Mouse (Mus musculus) megakaryocyte-erythroid progenitor cell, adult 5-6 weeks (primary cell): ENCODE results near the gene Mrps33. TPM values are rescaled to one million over a fixed set of nuclear protein-coding genes. Genes with fewer than 3 reads are reported as not detected.

Experiments used
- ATAC-seq: replicated peaks from 2 replicates; pipeline ENCODE4 v1.8.0; 2016; ENCODE audit warnings: mild to moderate bottlenecking, inconsistent platforms; ENCODE audit not compliant: severe bottlenecking, poor library complexity, low FRiP score, low TSS enrichment
- total RNA-seq, 2 experiments: library from RNA; stranded (forward) in 1 of 2; stranded (reverse) in 1 of 2; fragments of 200-1000, 215-1000 nt in 1 of 2; fragments of >200 nt in 1 of 2; fragmentation: Nextera tagmentation in 1 of 2; gene quantifications; 2 replicates each; pipeline ENCODE4 v1.2.3; 2014 to 2017

The Mrps33 gene
- total RNA-seq (2014; fragmentation: Nextera tagmentation) (94.6 and 101 TPM in 2 replicates), total RNA-seq (2017) (46.4 and 67.5 TPM in 2 replicates)

DNA sequence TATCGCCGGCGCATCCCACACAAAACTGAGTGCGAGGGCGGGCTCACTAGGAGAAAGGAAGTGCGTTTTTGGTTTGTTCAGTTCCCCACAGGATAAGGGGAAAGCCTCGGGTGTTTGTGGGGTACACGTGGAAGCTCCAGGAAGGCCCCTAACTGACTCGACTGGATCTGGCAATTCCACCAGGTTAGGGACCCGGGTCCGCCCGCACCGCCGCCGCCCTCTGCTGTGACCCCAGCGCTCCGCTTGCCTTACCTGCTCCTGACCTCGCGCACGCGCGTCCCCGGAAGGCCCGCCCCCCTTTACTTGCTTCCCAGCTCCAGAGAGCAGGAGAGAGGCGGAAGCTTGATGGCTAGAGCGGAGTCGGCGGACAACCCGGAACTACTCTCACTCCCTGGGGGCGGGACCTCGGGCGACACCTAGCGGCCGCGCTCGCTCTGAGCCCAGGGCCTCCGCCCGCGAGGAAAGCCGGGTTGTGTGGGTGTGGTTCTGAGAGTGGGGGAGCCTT, at the start of gene Mrps33:
Mrps33 (minus strand) TSS at position 377 of the 505 bp plus-strand sequence.
- ATAC-seq, result peak; percentile 100

DNA sequence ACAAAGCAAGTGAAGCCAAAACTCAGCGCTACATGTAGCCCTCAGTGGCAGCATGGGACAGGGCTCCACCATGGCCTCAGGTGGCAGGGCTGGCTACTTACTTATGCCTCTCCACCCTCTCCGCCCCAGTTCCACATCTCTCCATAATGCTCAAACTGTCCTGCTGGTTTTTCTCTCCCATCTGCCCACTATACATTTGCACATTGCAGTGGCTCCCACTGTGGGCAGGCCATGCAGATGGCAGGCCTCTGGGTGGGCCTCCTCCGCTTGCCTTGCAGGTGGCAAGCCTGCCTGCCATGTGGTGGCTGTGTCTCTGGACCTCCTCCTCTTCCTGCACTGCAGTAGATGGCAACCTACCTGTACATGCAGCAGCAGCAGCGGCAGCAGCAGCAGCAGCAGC, 38.9 kb upstream of the Mrps33 start:
- no peak for ATAC-seq

DNA sequence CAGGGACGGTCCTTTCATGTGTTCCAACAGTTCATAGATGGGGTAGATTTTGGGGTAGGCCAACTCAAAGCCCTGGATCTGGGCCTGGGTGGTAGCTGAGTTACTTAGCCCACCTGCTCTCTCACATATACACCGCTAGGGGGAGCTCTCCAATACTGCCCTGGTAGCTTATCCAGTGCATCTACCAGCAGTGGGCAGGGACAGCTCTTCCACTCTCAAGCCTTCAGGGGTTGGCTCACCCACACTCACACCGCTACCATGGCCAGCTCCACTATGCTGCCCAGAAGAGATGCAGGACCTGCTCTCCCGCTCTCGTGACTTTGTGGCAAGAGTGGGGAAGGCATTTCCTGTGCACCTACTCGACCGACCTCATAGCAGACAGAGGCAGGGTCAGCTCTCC, 38.0 kb upstream of the Mrps33 start:
- ATAC-seq, result no peak

DNA sequence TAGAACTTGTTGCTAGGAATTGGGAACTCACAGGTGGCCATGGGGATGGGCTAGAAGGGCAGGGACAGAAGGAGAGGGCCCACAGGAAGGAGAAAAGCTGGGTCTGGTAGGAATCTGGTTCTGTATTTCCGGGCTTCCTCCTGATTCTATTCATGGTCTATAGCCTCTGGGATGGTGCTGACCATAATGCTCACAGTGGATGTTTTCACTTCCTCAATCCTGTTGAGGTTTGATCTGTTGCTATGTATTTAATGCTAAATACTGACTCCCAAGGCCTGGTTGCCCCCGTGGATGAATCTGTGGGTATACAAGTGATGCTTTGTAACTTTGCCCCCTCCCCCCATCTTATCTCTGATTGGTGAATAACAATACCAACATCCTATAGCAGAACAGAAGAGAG, 36.8 kb upstream of the Mrps33 start:
- ATAC-seq, result no peak

DNA sequence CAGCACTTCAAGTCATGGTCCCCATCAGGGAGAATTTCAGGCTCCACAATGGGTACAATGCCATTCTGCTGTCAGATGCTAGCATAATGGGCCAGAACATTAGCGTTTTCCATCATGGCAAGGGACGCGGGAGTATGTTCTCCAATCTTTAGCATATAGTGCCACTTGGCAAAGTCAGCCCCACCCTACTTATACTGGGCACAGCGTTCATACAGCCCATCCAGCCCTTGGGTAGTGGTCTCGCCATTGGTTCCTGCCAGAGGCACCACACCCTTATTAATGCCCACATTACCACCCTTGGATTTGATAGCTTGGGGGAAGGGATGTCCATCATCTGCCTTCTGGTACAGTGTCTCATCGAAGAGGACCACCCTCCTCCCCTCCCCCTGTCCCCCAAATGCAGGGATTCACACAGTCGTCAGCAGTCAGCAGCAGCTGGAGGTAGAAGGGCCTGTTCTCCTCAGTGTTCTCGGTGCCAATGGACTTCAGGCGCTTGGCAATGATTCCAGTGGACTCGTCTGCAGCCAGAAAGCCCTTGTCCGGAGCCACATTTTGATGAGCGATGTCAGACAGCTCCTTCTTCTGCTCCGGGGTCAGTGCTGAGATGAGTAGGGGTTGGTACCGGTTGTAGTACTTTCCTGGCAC, 33.0 kb upstream of the Mrps33 start:
- no peak for ATAC-seq

DNA sequence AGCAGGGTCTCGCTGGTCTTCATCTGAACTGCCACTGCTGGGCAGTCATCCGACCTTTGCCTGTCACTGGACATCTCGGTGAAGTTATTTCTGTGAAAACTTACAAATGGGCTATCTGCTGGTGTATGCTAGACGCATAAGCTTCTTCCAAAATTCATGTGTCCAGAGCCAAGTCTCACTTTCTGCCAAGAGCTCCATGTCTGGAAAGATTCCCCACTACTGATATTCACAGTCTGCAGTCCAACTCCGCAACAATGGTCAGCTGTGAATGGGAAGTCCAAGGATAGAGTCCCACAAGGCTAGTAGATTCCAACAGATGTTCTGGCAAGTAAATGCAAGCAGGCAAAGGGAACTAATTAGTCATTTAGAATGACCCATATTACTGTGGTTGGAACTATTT, 17.9 kb upstream of the Mrps33 start:
- ATAC-seq, result no peak

DNA sequence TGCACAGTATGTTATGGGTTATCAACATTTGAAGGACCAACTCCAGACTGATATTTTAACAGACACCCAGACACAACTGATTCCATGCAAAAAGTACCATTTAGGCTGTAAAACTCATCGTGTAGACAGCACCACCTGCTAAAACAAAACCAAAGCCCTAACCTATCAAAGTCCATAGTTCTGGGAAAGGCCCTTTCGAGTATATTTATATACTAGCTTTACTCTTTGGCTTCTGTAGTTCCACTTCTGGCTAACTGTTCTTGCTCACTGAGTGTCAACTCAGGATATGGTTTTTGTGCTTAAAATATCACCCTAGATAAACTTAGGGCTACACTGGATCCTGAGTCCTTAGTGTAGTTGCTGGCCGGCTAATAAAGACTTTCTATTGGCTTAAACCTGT, 10.5 kb upstream of the Mrps33 start:
- ATAC-seq, result no peak

DNA sequence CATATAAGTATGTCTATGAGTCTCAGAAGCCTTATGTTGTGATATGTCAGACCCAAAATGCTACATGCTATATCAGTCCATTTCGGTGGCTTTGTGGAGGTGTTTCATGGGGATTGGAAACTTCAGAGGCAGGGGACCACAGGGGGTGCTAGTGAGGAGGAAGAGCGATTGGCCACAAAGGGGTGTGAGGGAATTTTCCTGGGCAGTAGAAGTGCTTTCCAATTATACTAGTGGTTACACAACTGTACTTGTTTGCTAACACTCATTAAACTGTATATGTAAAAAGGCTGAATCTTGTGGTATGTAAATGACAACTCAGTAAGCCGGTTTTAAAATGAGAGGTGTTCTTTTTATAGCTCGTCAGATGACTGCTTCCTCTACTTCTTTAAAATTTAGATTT, 8.1 kb upstream of the Mrps33 start:
- ATAC-seq, result no peak

DNA sequence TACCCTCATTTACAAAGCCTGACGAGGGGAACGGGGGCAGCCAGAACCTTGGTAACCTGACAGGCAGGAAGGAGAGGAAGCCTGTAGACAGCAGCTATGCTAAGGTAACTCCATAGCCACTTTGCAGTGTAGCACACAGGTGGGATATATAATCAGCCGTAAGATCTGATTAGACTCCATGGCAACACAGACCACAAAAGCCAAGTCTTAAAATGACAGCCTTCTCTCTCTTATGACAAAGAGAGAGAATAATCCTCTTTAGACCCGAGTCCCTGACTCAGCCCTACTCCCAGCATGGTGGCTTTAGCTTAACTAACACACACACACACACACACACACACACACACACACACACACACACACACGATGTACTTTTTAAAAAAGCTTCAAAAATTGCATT, 2.3 kb downstream of the Mrps33 start:
- no peak for ATAC-seq

DNA sequence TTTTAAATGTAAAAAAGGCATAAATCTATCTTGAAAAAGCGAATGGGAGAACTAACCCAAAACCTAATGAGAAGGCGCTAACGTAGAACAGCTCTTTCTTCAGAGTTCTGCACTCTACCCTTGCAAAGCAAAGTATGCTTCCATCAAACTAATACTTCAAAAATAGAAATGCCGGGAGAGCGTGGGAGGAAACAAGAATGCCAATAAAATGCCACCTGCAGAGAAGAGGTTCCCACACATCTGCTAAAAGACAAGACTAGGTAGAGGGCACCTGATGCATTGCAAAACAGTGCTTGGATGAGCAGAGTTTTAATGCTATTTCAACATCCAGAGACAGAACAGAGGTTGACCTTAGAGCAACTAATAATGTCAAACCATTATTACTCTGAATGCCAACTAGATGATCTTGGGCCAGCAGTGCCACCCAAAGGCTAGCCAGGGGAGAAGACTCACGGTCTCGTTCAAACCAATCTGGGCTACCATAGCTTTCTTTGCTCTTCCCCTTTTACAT, 3.7 kb downstream of the Mrps33 start:
- ATAC-seq, result no peak

DNA sequence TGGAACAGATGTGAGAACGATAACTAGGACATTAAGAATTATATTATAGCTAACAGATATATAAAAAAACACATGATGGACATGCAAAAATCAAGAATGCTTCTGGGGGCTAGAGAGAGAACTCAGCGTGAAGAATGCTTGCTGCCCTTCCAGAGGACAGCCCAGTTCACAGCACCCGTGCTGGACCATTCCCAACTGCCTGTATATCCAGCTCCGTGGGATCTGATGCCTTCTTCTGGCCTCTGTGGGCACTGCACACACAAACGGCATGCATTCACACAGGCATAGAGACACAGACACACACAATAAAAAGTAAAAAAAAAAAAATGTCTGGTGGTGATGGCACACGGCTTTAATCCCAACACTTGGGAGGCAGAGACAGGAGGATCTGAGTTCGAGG, 4.5 kb downstream of the Mrps33 start:
- ATAC-seq, result no peak

DNA sequence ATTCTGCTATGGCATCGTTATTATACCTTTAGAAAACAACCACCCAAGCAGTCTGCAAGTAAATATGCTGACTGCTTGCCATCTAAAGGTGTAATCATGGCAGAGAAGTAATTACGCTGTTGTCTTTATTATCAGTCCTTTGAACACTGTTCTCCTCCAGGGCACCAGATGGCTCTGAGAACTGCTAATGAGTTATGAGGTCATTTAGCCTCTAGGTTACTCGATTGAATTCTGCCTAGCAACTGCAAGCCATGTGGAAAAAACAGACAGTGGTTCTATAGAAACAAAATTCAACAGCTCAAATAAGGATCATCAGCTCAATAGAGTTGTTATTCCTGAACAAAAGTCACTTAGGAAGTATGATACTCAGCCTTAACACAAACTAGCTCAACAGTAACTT, 4.9 kb downstream of the Mrps33 start:
- no peak for ATAC-seq

DNA sequence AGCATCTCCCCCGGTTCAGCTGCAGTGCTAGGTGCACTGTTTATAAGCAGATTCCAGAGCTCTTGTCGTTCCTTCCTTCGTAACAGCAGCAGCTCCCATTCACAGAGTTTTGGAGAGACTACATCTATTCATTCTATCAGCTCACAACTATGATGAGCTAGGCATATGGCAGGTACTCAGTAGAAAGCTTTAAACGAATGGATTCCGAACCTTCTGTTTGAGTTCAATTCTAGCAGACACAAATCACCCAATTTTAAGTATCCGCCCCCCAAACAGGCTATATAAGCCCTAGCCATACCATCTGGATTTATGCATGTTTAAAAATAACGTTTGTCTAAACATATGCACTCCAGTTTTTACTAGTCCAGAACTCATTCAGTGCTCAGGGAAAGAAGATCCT, 9.8 kb downstream of the Mrps33 start:
- ATAC-seq, result no peak

DNA sequence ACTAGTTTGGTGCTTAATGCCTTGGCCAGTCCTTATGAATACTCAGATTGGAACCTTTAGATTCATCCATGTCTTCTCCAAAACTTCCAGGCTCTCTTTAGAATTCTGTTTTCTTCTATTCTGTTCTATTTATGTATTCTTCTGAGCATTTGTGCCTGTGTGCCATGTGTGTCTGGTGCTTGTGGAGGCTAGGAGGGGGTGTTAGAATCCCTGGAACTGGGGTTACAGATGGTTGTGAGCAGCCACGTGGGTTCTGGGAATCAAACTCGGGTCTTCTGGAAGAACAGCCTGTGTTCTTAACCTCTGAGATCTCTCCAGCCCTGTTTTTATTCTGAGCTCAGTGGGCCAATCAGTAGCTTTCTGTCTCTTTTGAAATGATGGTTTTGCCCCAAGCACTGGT, 13.7 kb downstream of the Mrps33 start:
- ATAC-seq, result no peak

DNA sequence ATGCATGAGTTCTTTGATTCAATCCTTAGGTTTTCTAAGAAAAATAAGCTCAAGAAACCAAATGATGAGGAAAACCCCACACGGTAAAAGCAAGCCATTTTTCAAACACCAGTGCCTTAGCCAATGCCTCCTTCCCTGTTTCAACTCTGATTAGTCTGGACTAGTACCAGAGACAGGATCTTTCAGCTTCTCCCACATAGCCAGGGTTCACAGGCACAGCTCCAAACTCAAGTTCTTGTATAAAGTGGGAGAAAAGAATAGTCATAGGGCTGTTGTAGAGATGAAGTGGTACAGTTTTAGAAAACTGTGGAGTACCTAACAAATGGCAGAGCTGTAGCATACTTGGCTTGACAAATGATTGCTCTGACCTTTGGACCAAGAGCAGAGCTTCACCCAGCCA, 14.6 kb downstream of the Mrps33 start:
- no peak for ATAC-seq

DNA sequence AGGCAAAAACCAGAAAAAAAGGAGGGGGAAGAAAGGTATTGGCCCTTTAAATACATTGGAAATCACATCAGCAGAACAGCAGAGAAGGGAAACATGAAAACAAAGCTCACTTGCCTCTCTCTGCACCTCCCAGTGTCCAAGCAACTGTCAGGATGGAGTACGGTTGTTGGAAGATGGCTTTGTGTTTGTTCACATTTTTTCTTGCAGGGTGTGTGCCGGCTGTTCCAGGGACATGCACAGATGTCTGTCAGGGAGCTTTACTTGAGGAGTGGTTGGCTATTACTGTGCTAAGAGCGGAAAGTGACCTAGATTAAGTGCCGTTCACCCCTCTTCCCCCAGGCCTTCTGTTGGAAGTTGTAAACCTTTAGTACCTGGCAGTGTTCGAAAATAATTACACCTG, 19.0 kb downstream of the Mrps33 start:
- ATAC-seq, result no peak

DNA sequence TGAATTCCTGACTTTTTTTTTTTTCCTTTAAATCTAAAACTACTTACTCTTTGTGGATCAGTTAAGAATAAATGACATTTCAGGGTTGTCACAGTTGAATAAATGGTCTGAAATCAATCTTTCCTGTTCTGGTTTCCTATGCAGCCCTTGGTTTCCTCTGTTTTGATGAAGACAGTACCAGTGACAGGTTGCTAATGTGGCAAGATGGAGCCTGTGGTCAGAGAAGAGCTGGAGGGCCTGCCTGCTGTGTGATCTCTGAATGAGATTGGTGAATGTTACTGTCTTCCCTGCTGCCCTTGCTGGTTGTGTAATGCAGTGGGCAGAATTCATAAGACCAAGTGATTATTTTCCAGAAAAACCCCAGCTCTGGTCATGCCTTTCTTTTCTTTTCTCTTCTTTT, 22.4 kb downstream of the Mrps33 start:
- ATAC-seq, result no peak

DNA sequence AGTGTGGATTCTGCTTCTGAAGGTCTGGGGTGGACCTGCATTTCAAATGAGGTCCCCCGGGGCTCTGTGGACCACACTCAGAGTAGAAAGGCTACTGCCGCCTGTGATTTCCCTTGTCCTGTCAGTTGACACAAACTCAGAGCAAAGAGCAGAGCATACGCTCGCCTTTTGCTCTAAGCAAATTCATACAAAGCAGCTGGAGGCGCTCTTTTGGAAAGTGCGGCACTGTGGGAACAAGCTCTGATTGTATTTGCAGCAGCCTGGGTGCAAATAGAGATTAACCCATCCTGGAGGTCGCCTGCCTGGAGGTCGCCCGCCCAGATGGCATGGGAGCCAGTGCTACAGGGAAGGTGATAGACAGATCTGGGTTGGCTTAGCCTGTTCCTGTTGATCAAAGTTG, 23.0 kb downstream of the Mrps33 start:
- no peak for ATAC-seq

DNA sequence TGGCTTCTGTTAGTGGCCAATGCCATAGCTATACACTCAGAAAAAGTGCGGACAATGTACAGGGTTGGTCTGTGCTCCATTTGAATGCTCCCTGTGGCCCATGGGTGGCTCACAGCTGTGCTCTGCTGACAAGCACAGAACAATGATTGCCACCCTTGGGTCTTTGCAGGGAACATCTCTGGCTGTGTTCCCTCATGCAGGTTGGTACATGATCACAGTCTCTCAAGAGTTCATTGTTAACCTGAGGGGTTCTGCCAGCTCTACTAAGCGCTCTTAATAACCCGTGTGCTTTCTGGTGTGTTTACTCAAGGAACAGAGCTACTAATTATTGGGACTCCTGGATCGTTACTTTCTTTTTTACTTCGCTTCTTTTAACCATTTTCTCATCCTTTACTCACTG, 24.8 kb downstream of the Mrps33 start:
- ATAC-seq, result no peak

DNA sequence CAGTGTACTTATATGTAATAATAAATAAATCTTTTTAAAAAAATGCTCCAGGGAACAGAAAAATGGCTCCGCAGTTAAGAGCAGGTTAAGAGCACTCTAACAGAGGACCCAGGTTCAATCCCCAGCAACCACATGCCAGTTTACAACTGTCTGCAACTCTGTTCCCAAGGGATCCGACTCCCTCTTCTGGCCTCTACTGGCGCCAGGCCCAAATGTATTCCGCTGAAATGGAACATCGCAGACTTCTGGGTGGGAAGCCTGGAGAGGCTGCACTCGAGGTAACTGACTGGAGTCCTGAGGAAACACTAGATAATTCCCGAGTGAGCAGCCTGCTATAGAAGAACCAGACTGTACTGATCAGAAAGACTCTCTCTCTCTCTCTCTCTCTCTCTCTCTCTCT, 27.3 kb downstream of the Mrps33 start:
- no peak for ATAC-seq

DNA sequence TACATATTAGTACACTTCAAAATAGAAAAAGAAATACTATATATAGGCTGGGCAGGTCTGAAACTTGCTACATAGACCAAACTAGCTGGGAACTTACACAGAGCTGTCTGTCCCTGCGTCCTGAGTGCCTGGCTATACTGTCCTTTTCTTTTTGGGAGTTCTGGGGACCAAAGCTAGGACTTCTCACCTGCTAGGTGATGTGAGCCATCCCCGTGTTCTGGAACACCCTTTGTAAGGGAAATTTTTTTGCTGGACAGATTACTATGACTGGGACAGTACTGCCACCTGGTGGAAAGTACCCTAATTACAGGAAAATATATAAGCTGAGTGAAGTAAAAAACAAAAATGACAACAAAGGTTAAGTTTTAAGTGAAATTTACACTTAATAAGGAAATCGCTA, 28.2 kb downstream of the Mrps33 start:
- ATAC-seq, result no peak
